Mouse (Mus musculus) forebrain, embryonic 16.5 days (tissue): ENCODE measurements around the gene Myh7b. TPM values are rescaled to one million over a fixed set of nuclear protein-coding genes. Genes with fewer than 3 reads are reported as not detected.

ENCODE experiments used
- ATAC-seq: fragments of 200-750 bp; cut with Nextera tagmentation; 2 replicates; pipeline ENCODE4 v1.8.0; 2017; ENCODE audit warnings: mild to moderate bottlenecking, moderate library complexity
- H3K27ac ChIP-seq: fragments of 300-500 bp; sonication (generic); 2 replicates; pipeline ENCODE4 v1.5.1; 2014; ENCODE audit warnings: low read length, control low read depth
- H3K27me3 ChIP-seq: fragments of 300-500 bp; sonication (generic); replicated peaks from 2 replicates; pipeline ENCODE4 v1.6.1; 2014; ENCODE audit warnings: low read length; ENCODE audit not compliant: control insufficient read depth, insufficient read depth
- H3K36me3 ChIP-seq: fragments of 300-500 bp; sonication (generic); 2 replicates; pipeline ENCODE4 v1.6.1; 2014; ENCODE audit not compliant: control insufficient read depth, insufficient read depth
- H3K4me1 ChIP-seq: fragments of 300-500 bp; sonication (generic); replicated peaks from 2 replicates; pipeline ENCODE4 v1.6.1; 2014; ENCODE audit warnings: low read length; ENCODE audit not compliant: control insufficient read depth, insufficient read depth
- H3K4me2 ChIP-seq: fragments of 300-500 bp; sonication (generic); 2 replicates; pipeline ENCODE4 v1.6.1; 2014; ENCODE audit warnings: mild to moderate bottlenecking, low read length, control low read depth
- H3K4me3 ChIP-seq: fragments of 300-500 bp; sonication (generic); replicated peaks from 2 replicates; pipeline ENCODE4 v1.5.1; 2014; ENCODE audit warnings: mild to moderate bottlenecking, low read length, control low read depth
- H3K9ac ChIP-seq: fragments of 300-500 bp; sonication (generic); replicated peaks from 2 replicates; pipeline ENCODE4 v1.6.1; 2014; ENCODE audit warnings: low read depth, low read length, control low read depth
- H3K9me3 ChIP-seq: fragments of 300-500 bp; sonication (generic); 2 replicates; pipeline ENCODE4 v1.6.1; 2016; ENCODE audit warnings: low read length; ENCODE audit not compliant: control insufficient read depth
- WGBS: fragments of 180-500 bp; shearing (Covaris S2); extraction: QIAGEN DNeasy Blood & Tissue Kit; methylation state at CpG from one replicate; pipeline ENCODE4 v1.1.7; 2014; 5-methylcytosine and 5-hydroxymethylcytosine counted together
- polyA plus RNA-seq: library from polyadenylated mRNA; unstranded; fragments of >200 nt; fragmentation: Nextera tagmentation; extraction: Ambion mirVana; gene quantifications from 2 replicates; pipeline ENCODE4 v1.2.1, GENCODE M21; 2015

Gene Myh7b
- polyA plus RNA-seq = 0.62 and 0.63 TPM in 2 replicates

DNA sequence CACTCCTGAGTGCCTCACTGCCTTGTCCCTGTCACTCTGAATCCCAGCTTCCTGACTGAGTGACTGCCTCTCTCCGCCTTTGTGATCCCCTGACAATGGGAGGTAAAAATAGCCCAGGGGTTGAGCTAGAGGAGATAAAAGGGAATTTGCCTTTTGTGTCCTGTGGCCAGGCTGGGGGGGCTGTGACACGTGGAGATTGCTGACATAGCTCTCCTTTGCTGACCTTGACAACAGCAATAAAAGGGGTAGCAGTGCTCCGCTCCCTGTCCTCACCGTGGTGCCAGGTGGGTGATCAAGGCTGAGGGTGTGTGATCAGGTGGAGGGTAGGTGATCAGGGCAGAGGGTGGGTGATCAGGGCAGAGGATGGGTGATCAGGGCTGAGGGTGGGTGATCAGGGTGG is at the start of gene Myh7b:
Gene Myh7b (plus strand): TSS at position 235 of the 400 bp plus-strand sequence.
- 41% methylated on average over 4 of the region's 4 CpGs for WGBS
- no peak within 1 kb of the TSS for H3K9ac ChIP-seq
- H3K4me3 ChIP-seq = no peak within 1 kb of the TSS
- H3K27me3 ChIP-seq = no peaks in the 10 kb centered on the region
- ATAC-seq = no peak
- H3K4me2 ChIP-seq = no peak within 1 kb of the TSS
- H3K27ac ChIP-seq = no peak within 1 kb of the TSS
- no peaks in the 10 kb centered on the region for H3K9me3 ChIP-seq
- H3K4me1 ChIP-seq = 0 out of 2 replicates have a peak, but pooled peaks cover 4% of the 10 kb centered on the region
- H3K36me3 ChIP-seq = no peaks in the 10 kb centered on the region

- WGBS = 63% methylated on average over 1 of the region's 1 CpGs
- no peak overlapping the region for H3K27ac ChIP-seq
- no peak overlapping the region for H3K4me3 ChIP-seq
- no peak for ATAC-seq
- H3K27me3 ChIP-seq = no peaks in the 10 kb centered on the region
- no peaks in the 10 kb centered on the region for H3K9me3 ChIP-seq
- no peaks in the 10 kb centered on the region for H3K4me1 ChIP-seq
- H3K4me2 ChIP-seq = no peak overlapping the region
- 0 out of 2 replicates have a peak, but pooled peaks cover 4% of the 10 kb centered on the region for H3K36me3 ChIP-seq
- H3K9ac ChIP-seq = no peak overlapping the region
These were observed 48.8 kb upstream of the Myh7b start for GRCm38 (mm10) chr2:155562209-155562608.

DNA sequence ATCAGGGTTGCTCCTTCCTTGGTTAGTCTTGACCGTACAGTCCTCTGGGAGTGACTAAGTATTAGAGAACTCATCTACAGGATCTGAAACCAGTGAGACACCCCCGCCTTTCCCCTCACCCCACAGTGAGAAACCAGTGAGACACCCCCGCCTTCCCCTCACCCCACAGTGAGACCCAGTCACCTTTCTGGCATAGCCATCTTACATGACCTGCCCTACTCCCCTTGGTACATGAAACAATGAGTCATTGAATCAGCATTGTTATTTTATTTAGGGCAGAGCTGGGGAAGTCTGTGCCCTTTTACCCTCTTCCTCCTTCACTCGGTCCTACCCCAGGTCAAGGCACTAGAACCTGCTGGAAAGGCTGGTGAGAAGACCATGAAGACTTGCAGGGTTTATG is 48.1 kb upstream of the Myh7b start:
- Histone ChIP-seq H3K4me3 (no peak overlapping the region), H3K36me3 (0 out of 2 replicates have a peak, but pooled peaks cover 4% of the 10 kb centered on the region), H3K27ac (no peak overlapping the region), H3K4me2 (no peak overlapping the region), H3K9me3 (no peaks in the 10 kb centered on the region), H3K4me1 (no peaks in the 10 kb centered on the region), H3K9ac (no peak overlapping the region), H3K27me3 (no peaks in the 10 kb centered on the region)
- WGBS = 84% methylated on average over 4 of the region's 4 CpGs
- no peak for ATAC-seq

DNA sequence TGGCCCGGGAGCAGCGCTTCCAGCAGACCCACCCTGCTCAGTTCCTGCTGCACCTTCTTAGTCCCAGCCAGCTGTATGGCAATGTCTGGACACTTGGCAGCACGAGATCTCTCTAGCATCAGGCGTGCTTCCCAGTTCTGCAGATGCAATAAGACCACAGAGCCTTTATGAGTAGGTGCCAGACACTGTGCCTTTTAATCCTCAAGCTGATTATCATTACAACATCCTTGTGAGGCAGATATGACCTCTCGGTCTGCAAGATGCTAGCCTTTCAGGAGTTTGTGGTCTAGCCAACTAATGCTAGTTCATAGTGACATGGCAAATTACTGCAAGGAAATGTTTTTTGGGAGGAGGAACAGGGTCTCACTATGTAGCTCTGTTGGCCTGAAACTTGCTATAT is 43.3 kb upstream of the Myh7b start:
- no peak overlapping the region for H3K9ac ChIP-seq
- ATAC-seq = no peak
- WGBS = 81% methylated on average over 5 of the region's 5 CpGs

DNA sequence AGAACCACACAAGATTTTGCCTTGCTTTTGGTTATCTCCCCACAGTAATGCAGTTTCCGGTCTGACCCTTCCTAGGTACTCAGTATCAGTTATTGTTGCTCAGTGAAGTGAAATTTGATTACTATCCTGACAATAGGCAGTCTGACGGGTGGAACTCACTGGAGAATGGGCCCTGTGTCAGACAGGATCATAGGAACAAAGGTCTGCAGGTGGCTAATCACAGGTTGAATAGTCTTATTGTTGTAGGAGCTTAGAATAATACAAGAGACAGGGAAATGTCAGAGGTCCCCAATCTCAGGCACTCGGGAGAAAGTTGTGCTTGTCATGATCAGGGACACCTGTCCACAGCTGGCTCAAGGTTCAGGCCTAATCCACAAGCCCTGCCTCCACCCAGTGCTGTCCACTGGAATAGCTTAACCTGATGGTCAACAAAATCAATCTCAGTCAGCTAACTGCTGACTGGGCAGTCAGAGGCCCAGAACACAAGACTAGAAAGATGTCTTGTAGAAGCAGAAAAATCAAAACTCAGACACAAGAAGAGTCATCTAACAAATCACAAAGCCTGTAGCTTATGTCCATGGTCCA is 41.7 kb upstream of the Myh7b start:
- no peaks in the 10 kb centered on the region for H3K9me3 ChIP-seq
- H3K27ac ChIP-seq = no peak overlapping the region
- no peak for ATAC-seq
- H3K9ac ChIP-seq = no peak overlapping the region
- WGBS = 10% methylated on average over 3 of the region's 3 CpGs
- no peaks in the 10 kb centered on the region for H3K36me3 ChIP-seq
- H3K27me3 ChIP-seq = no peaks in the 10 kb centered on the region
- H3K4me3 ChIP-seq = no peak overlapping the region
- H3K4me2 ChIP-seq = no peak overlapping the region
- H3K4me1 ChIP-seq = no peaks in the 10 kb centered on the region

More for the DNA sequence above, 43.3 kb upstream of the Myh7b start:
- H3K4me2 ChIP-seq = no peak overlapping the region
- H3K4me3 ChIP-seq = no peak overlapping the region
- H3K36me3 ChIP-seq = no peaks in the 10 kb centered on the region
- no peaks in the 10 kb centered on the region for H3K9me3 ChIP-seq
- H3K4me1 ChIP-seq = no peaks in the 10 kb centered on the region
- H3K27ac ChIP-seq = no peak overlapping the region
- no peaks in the 10 kb centered on the region for H3K27me3 ChIP-seq

DNA sequence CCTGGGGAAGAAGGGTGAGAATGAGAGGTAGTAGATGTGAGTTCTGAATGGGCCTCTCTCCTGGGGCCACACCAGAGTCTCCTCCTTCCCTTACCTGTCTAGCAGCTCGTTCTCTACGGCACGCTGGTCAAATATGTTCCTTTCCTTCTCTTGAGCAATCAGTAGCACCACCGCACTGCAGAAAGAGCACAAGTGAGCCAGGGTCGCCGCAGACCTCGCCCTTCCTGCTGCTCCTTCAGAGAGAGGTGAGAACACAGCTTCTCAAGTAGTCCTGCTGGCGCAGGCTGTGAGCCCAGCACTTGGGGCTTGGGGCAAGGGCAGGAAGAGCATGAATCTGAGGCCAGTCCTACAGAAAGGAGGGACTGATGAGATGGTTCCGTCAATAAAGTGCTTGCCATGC is 38.0 kb upstream of the Myh7b start:
- no peak overlapping the region for H3K9ac ChIP-seq
- no peak overlapping the region for H3K4me3 ChIP-seq
- ATAC-seq = no peak
- H3K4me1 ChIP-seq = no peaks in the 10 kb centered on the region
- 90% methylated on average over 9 of the region's 9 CpGs for WGBS
- H3K36me3 ChIP-seq = no peaks in the 10 kb centered on the region
- no peak overlapping the region for H3K27ac ChIP-seq
- H3K4me2 ChIP-seq = no peak overlapping the region
- no peaks in the 10 kb centered on the region for H3K9me3 ChIP-seq
- no peaks in the 10 kb centered on the region for H3K27me3 ChIP-seq

- H3K4me1 ChIP-seq = no peaks in the 10 kb centered on the region
- H3K4me2 ChIP-seq = no peak overlapping the region
- H3K27ac ChIP-seq = no peak overlapping the region
- no peak for ATAC-seq
- no peaks in the 10 kb centered on the region for H3K27me3 ChIP-seq
- no peak overlapping the region for H3K9ac ChIP-seq
- H3K36me3 ChIP-seq = no peaks in the 10 kb centered on the region
- H3K9me3 ChIP-seq = no peaks in the 10 kb centered on the region
- no peak overlapping the region for H3K4me3 ChIP-seq
- 76% methylated on average over 7 of the region's 7 CpGs for WGBS
These were observed 37.0 kb upstream of the Myh7b start for GRCm38 (mm10) chr2:155573996-155574395.

DNA sequence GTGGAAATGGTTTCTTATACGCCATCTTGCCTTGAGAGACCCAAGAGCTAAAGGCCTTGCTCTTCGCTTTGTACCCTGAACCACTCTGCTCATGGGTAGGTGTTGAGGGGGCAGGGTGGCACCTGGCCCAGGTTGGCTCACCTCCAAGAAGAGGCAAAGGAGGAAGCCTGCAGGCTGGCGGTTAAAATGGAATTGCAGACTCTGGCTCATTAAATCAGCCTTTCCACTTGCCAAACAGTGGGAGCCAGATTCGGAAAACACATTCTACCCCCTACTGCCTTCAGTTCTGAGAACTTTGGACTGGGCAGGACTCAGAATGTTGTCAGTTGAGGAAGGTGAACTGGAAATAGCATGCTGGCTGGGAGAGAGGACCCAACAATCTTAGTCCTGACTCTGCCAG is 36.3 kb upstream of the Myh7b start:
- H3K27me3 ChIP-seq = no peaks in the 10 kb centered on the region
- H3K4me3 ChIP-seq = no peak overlapping the region
- H3K36me3 ChIP-seq = no peaks in the 10 kb centered on the region
- no peaks in the 10 kb centered on the region for H3K4me1 ChIP-seq
- H3K9me3 ChIP-seq = no peaks in the 10 kb centered on the region
- H3K9ac ChIP-seq = no peak overlapping the region
- no peak overlapping the region for H3K27ac ChIP-seq
- no peak for ATAC-seq
- H3K4me2 ChIP-seq = no peak overlapping the region
- WGBS = 58% methylated on average over 4 of the region's 4 CpGs

GRCm38 (mm10) chr2:155576656-155577055 is 34.4 kb upstream of the Myh7b start:
- Histone ChIP-seq H3K4me2 (no peak overlapping the region), H3K27me3 (no peaks in the 10 kb centered on the region), H3K4me1 (no peaks in the 10 kb centered on the region), H3K27ac (no peak overlapping the region), H3K9ac (no peak overlapping the region), H3K4me3 (no peak overlapping the region), H3K36me3 (no peaks in the 10 kb centered on the region), H3K9me3 (no peaks in the 10 kb centered on the region)
- 83% methylated on average over 9 of the region's 9 CpGs for WGBS
- ATAC-seq = no peak

- no peak overlapping the region for H3K4me2 ChIP-seq
- no peaks in the 10 kb centered on the region for H3K36me3 ChIP-seq
- no peak overlapping the region for H3K9ac ChIP-seq
- H3K27me3 ChIP-seq = no peaks in the 10 kb centered on the region
- H3K4me1 ChIP-seq = no peaks in the 10 kb centered on the region
- no peak overlapping the region for H3K27ac ChIP-seq
- no peak overlapping the region for H3K4me3 ChIP-seq
- ATAC-seq = no peak
- H3K9me3 ChIP-seq = no peaks in the 10 kb centered on the region
- WGBS = 93% methylated on average over 3 of the region's 3 CpGs
These were observed 30.7 kb upstream of the Myh7b start for GRCm38 (mm10) chr2:155580331-155580730.
